Mouse (Mus musculus) frontal cortex, postnatal 36 days (tissue): ENCODE data around the gene Foxf2.

Experiments used
- DNase-seq, 2 experiments: peaks; one replicate each; pipeline ENCODE4 v3.0.0; 2022; ENCODE audit warnings: low spot score in 2 of 2

Foxf2 gene

GRCm38 (mm10) chr13:31626183-31626801 is 676 bp downstream of the Foxf2 start:
- no peak for DNase-seq

GRCm38 (mm10) chr13:31626991-31627625 is 1.5 kb downstream of the Foxf2 start:
- DNase-seq, result no peak

DNA sequence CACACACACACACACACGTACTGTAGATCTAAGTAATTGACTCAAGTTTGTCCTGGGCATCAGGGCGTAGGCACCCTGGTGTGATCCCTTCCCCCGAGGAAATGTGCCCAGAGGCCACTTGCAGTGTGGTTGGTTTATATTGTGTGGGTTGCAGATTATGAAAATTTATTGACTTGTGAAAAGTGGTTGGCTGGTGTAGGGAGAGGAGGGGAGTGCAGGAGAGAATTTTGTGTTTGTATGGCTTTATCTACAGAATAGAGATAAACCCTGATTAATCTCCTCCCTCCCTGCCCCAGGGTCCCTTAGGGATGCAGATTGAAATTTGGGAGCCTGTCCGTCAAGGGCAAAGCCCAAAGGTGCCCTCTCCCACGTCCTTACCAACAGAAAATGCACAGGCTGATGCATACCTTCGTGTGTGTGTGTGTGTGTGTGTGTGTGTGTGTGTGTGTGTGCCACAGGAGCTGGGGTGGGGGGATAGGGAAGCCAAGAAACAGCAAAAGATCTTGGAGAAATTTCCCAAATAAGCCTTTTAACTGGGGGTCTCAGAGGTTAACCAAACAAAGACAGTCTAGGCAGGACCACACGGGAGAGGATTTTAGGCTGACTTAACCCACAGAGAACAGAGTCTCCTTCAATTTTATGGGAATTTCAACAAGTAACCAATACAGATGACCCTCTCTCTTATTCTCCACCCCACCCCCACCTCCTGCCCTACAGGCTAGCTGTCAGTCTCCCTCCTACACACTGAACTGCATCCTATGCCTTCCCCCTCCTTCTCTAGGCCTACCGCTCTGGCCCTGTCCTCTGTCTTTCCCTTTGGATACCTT is 2.5 kb downstream of the Foxf2 start:
- no peak for DNase-seq

DNA sequence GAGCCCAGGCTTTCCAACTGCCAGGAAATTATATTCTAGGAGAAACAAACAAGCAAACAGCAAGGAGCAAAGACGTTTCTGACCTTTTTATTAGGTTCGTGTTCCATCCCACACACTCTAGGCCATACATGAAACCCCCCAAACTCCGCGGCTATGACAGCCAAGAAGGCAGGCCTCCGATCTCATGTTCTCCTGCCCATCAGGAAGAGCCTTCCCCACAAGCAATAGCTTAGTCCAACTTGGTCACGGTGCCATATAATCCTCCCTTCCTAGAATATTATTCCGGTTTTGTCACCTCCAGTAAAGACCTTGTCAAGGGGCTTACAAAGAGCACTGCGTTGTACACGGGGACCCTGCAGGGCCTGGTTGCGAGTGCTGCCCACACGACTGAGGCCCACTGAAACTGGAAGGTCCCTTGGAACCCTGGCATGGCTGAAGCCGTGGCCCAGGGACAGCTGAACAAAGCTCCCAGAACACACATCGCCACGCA is 3.1 kb downstream of the Foxf2 start:
- DNase-seq, result no peak

GRCm38 (mm10) chr13:31629321-31629851 is 3.8 kb downstream of the Foxf2 start:
- DNase-seq, result no peak

GRCm38 (mm10) chr13:31630051-31630450 is 4.4 kb downstream of the Foxf2 start:
- DNase-seq, result no peak

DNA sequence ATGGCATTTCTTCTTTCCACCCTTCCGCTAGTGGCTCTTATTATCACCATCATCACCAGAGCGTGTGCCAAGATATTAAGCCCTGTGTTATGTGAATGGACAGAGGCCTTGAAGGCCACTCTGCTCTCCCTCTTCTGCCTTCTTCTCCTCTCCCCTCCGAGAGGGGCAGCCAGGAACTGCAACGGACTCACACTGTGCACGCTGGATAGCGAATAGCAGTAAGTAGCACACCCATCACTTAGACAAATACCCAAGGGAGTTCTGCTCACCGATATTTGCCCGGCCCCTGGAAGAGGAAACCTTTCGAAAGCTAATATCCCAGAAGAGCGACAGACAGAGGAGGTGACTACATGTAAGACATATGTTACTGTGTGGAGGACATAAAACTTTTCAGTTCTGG is 4.9 kb downstream of the Foxf2 start:
- no peak for DNase-seq

DNA sequence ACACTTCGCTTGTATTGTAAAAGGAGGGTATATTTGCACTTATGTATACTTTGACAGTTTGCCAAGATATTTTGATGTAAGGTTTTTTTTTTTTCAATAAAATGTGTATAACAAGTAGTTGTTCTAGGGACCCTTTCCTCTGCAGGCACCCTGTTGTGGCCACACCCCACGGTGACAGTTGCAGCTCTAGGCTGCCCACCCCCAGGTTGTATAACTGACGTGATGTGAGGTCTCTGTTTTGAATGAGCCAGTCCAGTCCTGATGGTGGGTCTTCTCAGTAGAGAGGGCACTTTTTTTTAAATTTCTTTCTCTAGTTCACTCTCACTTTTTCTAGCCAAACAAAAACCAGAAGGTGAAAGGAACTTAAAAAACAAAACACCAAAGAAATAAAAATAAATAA is 5.7 kb downstream of the Foxf2 start:
- no peak for DNase-seq

DNA sequence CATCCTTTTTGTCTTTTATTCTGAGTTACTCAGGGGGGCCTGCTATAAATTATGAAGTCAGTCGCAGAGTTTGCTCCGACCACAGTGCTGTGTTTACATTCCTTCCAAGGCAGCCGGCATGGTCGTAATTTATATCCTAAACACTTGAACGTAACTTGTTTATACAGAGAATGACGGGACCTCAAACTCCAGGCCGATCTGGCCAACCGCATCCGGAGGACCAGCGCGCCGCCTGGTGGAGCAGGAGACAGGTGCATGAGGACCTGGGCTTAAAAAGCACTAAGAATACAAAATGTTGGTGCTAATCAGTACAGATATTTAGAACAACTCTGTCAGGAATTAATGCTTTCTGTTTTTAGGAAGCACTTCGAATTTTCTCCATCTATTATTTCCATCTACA is 6.8 kb downstream of the Foxf2 start:
- DNase-seq, result peak in 1 of 2 experiments; percentile 62

GRCm38 (mm10) chr13:31633259-31633658 is 7.6 kb downstream of the Foxf2 start:
- DNase-seq, result no peak

- DNase-seq, result no peak
Measured at GRCm38 (mm10) chr13:31635546-31635945, 9.9 kb downstream of the Foxf2 start.

GRCm38 (mm10) chr13:31641517-31641916 is 15.9 kb downstream of the Foxf2 start:
- no peak for DNase-seq

DNA sequence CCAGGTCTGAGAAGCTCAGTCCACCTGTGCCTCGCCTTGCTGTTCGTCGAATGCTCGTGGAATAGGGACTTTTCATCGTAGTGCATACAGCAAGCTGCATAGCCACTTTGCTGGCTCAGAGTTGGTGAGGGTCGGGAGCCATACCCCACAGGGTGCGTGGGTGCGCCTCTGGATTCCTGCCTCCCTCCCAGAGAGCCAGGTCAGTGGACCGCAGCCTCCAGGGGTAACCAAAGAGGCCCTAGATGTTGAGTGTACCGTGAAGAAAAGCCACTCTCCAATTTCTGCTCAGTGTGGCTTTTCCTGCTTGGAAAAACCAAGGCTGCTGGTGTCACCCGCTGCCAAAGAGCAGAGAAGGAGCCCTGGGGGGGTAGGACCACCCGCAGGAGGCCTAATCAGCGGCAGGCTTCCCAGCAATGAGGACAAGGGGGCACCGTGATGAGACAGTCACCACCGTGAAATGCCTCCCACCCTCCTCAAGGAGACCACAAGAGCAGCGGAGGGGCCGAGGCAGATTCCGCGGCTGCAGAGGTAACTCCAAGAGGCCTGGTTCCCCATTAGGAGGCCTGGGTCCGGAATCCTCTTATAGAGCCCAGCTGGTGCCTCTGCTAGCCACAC is 26.6 kb downstream of the Foxf2 start:
- DNase-seq, result no peak

DNA sequence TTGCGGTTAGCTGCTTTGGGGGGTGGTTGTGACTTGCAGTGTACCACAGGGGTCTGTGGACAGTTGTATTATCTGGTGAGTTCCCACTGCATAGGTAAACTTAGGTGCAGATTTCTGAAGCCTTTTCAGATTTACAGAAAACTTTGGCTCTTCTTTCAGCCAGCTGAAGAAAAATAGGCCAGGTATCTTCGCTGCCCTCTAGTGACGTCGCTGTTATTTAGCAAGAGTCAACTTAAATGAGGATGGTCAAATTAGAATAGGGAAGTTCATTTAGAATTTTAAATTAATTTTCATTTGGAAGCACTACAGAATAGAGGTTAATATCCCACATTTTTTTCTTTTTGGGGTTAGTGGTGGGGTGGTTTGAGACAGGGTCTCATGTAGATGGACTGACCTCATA is 30.6 kb downstream of the Foxf2 start:
- DNase-seq, result peak in 1 of 2 experiments; percentile 14

GRCm38 (mm10) chr13:31658212-31658611 is 32.6 kb downstream of the Foxf2 start:
- no peak for DNase-seq

GRCm38 (mm10) chr13:31658963-31659362 is 33.3 kb downstream of the Foxf2 start:
- DNase-seq, result peak; percentile 64 to 89

DNA sequence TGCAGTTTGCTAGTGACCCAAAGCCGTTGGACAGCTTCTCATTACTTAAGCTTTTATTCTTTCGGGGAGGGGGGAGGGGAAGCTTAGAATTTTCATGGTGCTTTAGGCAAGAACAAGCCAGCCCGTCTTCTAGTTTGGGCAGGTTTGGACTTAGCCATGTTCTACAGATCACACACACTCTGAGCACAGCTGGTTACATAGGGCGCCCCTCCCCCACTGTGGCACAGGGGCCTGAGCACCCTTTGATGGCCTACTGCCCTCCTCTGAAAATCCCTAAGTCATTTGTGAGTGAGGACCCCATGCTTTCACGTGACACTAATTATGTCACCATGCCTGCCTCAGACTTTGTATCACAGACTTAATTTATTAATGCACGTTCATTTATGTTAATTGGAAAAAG is 35.6 kb downstream of the Foxf2 start:
- no peak for DNase-seq

DNA sequence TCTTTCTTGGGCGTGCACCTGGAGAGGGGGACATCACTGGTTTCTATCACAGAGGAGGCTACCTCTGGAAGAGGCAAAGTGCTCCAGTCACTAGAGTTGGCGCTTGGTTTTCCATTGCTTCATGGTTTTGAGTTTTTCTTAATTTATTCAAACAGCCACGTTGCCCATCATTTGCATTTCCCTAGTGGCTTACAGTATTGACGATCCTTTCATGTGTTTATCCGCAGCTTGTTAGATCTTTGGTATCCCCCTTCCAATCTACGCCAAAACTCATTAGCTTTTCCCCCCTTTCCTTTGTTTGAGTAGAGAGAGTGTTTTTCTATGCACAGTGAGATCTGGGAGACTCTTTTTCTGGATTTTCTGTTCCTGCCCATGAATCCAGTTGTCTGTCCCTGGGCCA is 39.8 kb downstream of the Foxf2 start:
- DNase-seq, result no peak

- DNase-seq, result no peak
Measured at GRCm38 (mm10) chr13:31667919-31668524, 42.4 kb downstream of the Foxf2 start.

- DNase-seq, result no peak
Measured at GRCm38 (mm10) chr13:31672093-31672492, 46.5 kb downstream of the Foxf2 start.
